Mouse (Mus musculus) forebrain, embryonic 11.5 days (tissue): ENCODE results near the gene Rftn2. TPM values are rescaled to one million over a fixed set of nuclear protein-coding genes. Genes with fewer than 3 reads are reported as not detected.
A peak's percentile ranks its signal among the peaks of the same experiment; 100 is the strongest.

Experiments used
- ATAC-seq: fragments of 200-750 bp; cut with Nextera tagmentation; replicated peaks from 2 replicates; pipeline ENCODE4 v1.8.0; 2017; ENCODE audit warnings: moderate TSS enrichment; ENCODE audit not compliant: low FRiP score
- DNase-seq: peaks from one replicate; pipeline ENCODE4 v3.0.0-alpha.2; 2017; ENCODE audit warnings: low spot score
- H3K27ac ChIP-seq: fragments of 300-500 bp; sonication (generic); 2 replicates; pipeline ENCODE4 v1.5.1; 2014; ENCODE audit warnings: low read depth, low read length
- H3K27me3 ChIP-seq: fragments of 300-500 bp; sonication (generic); 2 replicates; pipeline ENCODE4 v1.6.1; 2014; ENCODE audit warnings: mild to moderate bottlenecking, low read length, mixed read lengths; ENCODE audit not compliant: control insufficient read depth, insufficient read depth
- H3K36me3 ChIP-seq: fragments of 300-500 bp; sonication (generic); 2 replicates; pipeline ENCODE4 v1.6.1; 2014; ENCODE audit warnings: mild to moderate bottlenecking, low read length, moderate library complexity, mixed read lengths; ENCODE audit not compliant: control insufficient read depth, insufficient read depth
- H3K4me1 ChIP-seq: fragments of 300-500 bp; sonication (generic); replicated peaks from 2 replicates; pipeline ENCODE4 v1.6.1; 2014; ENCODE audit warnings: low read length, mixed read lengths; ENCODE audit not compliant: control insufficient read depth, insufficient read depth
- H3K4me2 ChIP-seq: fragments of 300-500 bp; sonication (generic); 2 replicates; pipeline ENCODE4 v1.6.1; 2014; ENCODE audit warnings: low read depth, mild to moderate bottlenecking, low read length, moderate library complexity, mixed read lengths; ENCODE audit not compliant: severe bottlenecking
- H3K4me3 ChIP-seq: fragments of 300-500 bp; sonication (generic); 2 replicates; pipeline ENCODE4 v1.5.1; 2014; ENCODE audit warnings: low read depth, low read length
- H3K9ac ChIP-seq: fragments of 300-500 bp; sonication (generic); 2 replicates; pipeline ENCODE4 v1.6.1; 2014; ENCODE audit warnings: low read length
- H3K9me3 ChIP-seq: fragments of 300-500 bp; sonication (generic); 2 replicates; pipeline ENCODE4 v1.6.1; 2016; ENCODE audit warnings: low read length, mixed read lengths; ENCODE audit not compliant: control insufficient read depth
- WGBS: fragments of 180-500 bp; shearing (Covaris S2); extraction: QIAGEN DNeasy Blood & Tissue Kit; methylation state at CpG from one replicate; pipeline ENCODE4 v1.1.7; 2014; 5-methylcytosine and 5-hydroxymethylcytosine counted together
- polyA plus RNA-seq: library from polyadenylated mRNA; unstranded; fragments of >200 nt; fragmentation: Nextera tagmentation; extraction: Ambion mirVana; gene quantifications from 2 replicates; pipeline ENCODE4 v1.2.1, GENCODE M21; 2014

The Rftn2 gene
- polyA plus RNA-seq, 1 experiment from 2014 or later = 8.2 TPM

DNA sequence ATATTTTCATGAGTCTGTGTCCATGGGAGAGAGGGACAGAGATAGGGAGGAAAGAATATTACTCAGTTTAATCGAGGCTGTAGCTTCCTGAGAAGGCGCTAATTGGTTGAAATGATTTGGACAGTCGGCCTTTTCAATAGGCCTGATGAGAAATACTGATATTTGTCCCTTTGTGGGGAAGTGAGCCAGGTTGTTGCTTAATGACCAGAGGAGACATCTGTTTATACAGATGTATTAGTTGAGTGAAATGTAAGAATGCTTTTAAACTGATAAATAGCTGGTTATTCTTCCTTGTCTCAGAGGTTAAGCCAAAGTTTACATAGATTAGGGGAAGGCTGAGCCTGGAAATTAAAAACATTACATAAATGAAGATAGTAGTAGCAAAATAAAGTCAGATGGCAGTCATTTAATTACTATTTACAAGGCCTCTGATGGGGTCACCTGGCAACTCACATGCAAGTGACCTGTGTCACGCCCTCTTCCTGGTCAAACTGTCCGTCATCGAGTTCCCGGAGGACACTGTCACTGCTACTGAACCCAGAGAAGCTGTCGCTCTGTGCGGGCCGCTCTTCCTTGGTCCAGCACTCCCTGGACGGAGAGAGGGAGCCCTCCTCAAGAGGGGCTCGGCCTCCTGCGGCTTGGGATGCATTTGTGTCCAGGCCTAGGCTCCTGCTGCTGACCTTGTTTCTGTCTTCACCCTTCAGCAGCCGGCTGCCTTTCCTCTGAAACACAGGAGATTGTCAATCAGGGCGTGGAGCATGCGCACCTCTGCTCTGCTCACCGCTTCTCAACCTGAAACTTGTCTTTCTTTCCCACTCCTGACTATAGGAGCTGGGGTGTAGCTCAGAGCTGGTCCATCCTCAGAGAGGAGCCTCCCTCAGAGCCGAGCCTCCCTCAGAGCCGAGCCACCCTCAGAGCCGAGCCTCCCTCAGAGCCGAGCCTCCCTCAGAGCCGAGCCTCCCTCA, 54.9 kb downstream of the Rftn2 start:
- Histone ChIP-seq H3K9ac (no peak overlapping the region), H3K9me3 (no peaks in the 10 kb centered on the region; the same call in 1 of the 2 replicates), H3K4me2 (peak overlapping the region; percentile 27; the same call in 1 of the 2 replicates), H3K4me3 (0 out of 2 replicates have a peak overlapping the region, but pooled peaks have one; percentile 7), H3K27ac (no peak overlapping the region), H3K27me3 (no peaks in the 10 kb centered on the region), H3K36me3 (no peaks in the 10 kb centered on the region), H3K4me1 (no peaks in the 10 kb centered on the region)
- ATAC-seq (no peak), DNase-seq (peak; percentile 47)
- 66% methylated on average over 22 of the region's 22 CpGs for WGBS

GRCm38 (mm10) chr1:55168591-55168990, 58.0 kb downstream of the Rftn2 start:
- H3K4me1 ChIP-seq = no peaks in the 10 kb centered on the region
- WGBS = 89% methylated on average over 4 of the region's 4 CpGs
- no peak overlapping the region for H3K27ac ChIP-seq
- DNase-seq = no peak
- H3K9me3 ChIP-seq = no peaks in the 10 kb centered on the region; the same call in 1 of the 2 replicates
- H3K4me2 ChIP-seq = no peak overlapping the region
- no peaks in the 10 kb centered on the region for H3K36me3 ChIP-seq
- H3K9ac ChIP-seq = no peak overlapping the region
- ATAC-seq = no peak
- H3K4me3 ChIP-seq = no peak overlapping the region
- no peaks in the 10 kb centered on the region for H3K27me3 ChIP-seq

DNA sequence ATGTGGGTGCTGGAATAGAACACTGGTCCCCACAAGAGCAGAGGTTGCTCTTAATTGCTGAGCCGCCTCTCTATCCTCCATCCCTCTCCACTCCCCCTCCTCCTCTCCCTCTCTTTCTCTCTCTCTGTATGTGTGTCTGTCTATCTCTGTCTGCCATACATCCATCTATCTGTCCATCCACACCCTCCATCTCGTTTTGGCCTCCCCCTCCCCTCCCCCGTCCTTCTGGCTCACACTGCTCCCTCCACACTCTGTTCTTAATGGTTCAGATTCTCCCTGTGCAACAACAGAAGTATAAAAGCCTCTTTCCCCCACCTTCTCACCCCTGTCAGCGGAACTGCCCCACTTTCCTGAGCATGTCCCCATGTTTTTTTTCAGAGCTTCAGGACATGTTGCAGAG, 59.0 kb downstream of the Rftn2 start:
- 79% methylated on average over 4 of the region's 4 CpGs for WGBS
- H3K4me2 ChIP-seq = no peak overlapping the region
- ATAC-seq = no peak
- H3K36me3 ChIP-seq = no peaks in the 10 kb centered on the region
- no peaks in the 10 kb centered on the region; the same call in 1 of the 2 replicates for H3K9me3 ChIP-seq
- H3K4me1 ChIP-seq = no peaks in the 10 kb centered on the region
- H3K27ac ChIP-seq = no peak overlapping the region
- H3K27me3 ChIP-seq = no peaks in the 10 kb centered on the region
- no peak overlapping the region for H3K9ac ChIP-seq
- no peak overlapping the region for H3K4me3 ChIP-seq
- DNase-seq = no peak

- Histone ChIP-seq H3K4me2 (no peak overlapping the region), H3K9ac (no peak overlapping the region), H3K9me3 (no peaks in the 10 kb centered on the region; the same call in 1 of the 2 replicates), H3K27ac (no peak overlapping the region), H3K4me1 (no peaks in the 10 kb centered on the region), H3K4me3 (no peak overlapping the region), H3K27me3 (no peaks in the 10 kb centered on the region), H3K36me3 (no peaks in the 10 kb centered on the region)
- 65% methylated on average over 5 of the region's 5 CpGs for WGBS
- DNase-seq = no peak
- no peak for ATAC-seq
Observed at GRCm38 (mm10) chr1:55164005-55164404, 62.6 kb downstream of the Rftn2 start.

- Histone ChIP-seq H3K9ac (no peak overlapping the region), H3K27me3 (no peaks in the 10 kb centered on the region), H3K4me2 (no peak overlapping the region), H3K9me3 (no peaks in the 10 kb centered on the region), H3K4me1 (no peaks in the 10 kb centered on the region), H3K27ac (no peak overlapping the region), H3K4me3 (no peak overlapping the region), H3K36me3 (no peaks in the 10 kb centered on the region)
- no peak for DNase-seq
- WGBS = 66% methylated on average over 5 of the region's 5 CpGs
- no peak for ATAC-seq
Observed at GRCm38 (mm10) chr1:55162781-55163180, 63.8 kb downstream of the Rftn2 start.

DNA sequence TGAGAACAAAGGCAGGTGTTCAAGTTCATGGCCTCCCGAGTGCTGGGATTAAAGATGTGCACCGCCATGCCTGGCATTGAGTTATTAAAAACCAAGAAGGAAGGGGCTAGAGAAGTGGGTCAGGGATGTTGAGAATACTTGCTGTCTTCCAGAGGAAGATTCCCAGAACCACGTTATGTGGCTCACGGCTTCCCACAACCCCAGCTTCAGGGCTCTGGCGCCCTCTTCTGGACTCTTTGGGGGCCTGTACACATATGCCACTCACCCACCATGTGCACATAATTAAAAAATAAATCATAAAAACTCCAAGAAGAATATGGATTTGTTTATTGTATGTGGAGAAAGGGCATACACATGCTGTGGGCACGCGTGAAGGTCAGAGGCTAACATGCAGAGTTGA, 64.7 kb downstream of the Rftn2 start:
- Histone ChIP-seq H3K4me2 (no peak overlapping the region), H3K27me3 (no peaks in the 10 kb centered on the region), H3K4me3 (no peak overlapping the region), H3K9me3 (no peaks in the 10 kb centered on the region), H3K36me3 (no peaks in the 10 kb centered on the region), H3K4me1 (no peaks in the 10 kb centered on the region), H3K27ac (no peak overlapping the region), H3K9ac (no peak overlapping the region)
- ATAC-seq = no peak; the same call in 1 of the 2 replicates
- 73% methylated on average over 7 of the region's 7 CpGs for WGBS
- peak; percentile 60 for DNase-seq

- WGBS = 94% methylated on average over 17 of the region's 17 CpGs
- DNase-seq = no peak
- no peak for ATAC-seq
Observed at GRCm38 (mm10) chr1:55160831-55161638, 65.5 kb downstream of the Rftn2 start.

GRCm38 (mm10) chr1:55160218-55160617, 66.4 kb downstream of the Rftn2 start:
- H3K27me3 ChIP-seq = no peaks in the 10 kb centered on the region
- H3K4me2 ChIP-seq = no peak overlapping the region
- DNase-seq (no peak), ATAC-seq (no peak)
- no peaks in the 10 kb centered on the region for H3K4me1 ChIP-seq
- no peak overlapping the region for H3K9ac ChIP-seq
- 87% methylated on average over 3 of the region's 3 CpGs for WGBS
- no peaks in the 10 kb centered on the region; the same call in 1 of the 2 replicates for H3K36me3 ChIP-seq
- no peak overlapping the region for H3K4me3 ChIP-seq
- H3K9me3 ChIP-seq = no peaks in the 10 kb centered on the region
- H3K27ac ChIP-seq = no peak overlapping the region

More at GRCm38 (mm10) chr1:55160831-55161638, 65.5 kb downstream of the Rftn2 start:
- no peaks in the 10 kb centered on the region for H3K4me1 ChIP-seq
- no peak overlapping the region for H3K27ac ChIP-seq
- no peak overlapping the region for H3K4me3 ChIP-seq
- no peaks in the 10 kb centered on the region for H3K27me3 ChIP-seq
- H3K4me2 ChIP-seq = no peak overlapping the region
- no peaks in the 10 kb centered on the region for H3K36me3 ChIP-seq
- H3K9me3 ChIP-seq = no peaks in the 10 kb centered on the region
- H3K9ac ChIP-seq = no peak overlapping the region
